Mouse (Mus musculus) cerebellum, postnatal 14 days (tissue): Measurements from ENCODE around the gene Rhox13.
A peak's percentile ranks its signal among the peaks of the same experiment; 100 is the strongest.

Source experiments
- DNase-seq, 2 experiments: peaks; one replicate each; pipeline ENCODE4 v3.0.0; 2021; ENCODE audit warnings: mixed read lengths in 2 of 2

Rhox13 gene

GRCm38 (mm10) chrX:38120982-38121381 lies at the start of gene Rhox13:
TSS of gene Rhox13 (plus strand) at chrX:38121219.
- DNase-seq, result no peak

GRCm38 (mm10) chrX:38084226-38084625 lies 36.8 kb upstream of the Rhox13 start:
- peak; percentile 59 to 72 for DNase-seq

- no peak for DNase-seq
Measured at GRCm38 (mm10) chrX:38085041-38085440, 36.0 kb upstream of the Rhox13 start, which contains the start of gene Rhox11. TSS of gene Rhox11 (minus strand) at chrX:38085141.

- no peak for DNase-seq
Measured at GRCm38 (mm10) chrX:38110807-38111206, 10.2 kb upstream of the Rhox13 start, which contains the start of gene Rhox12. TSS of gene Rhox12 (minus strand) at chrX:38110907.

- no peak for DNase-seq
Measured at GRCm38 (mm10) chrX:38121478-38121877, 459 bp downstream of the Rhox13 start.

GRCm38 (mm10) chrX:38159097-38159496 lies 38.1 kb downstream of the Rhox13 start:
- DNase-seq, result no peak

GRCm38 (mm10) chrX:38165315-38165714 lies 44.3 kb downstream of the Rhox13 start:
- no peak for DNase-seq

- no peak for DNase-seq
Measured at GRCm38 (mm10) chrX:38166064-38166463, 45.0 kb downstream of the Rhox13 start.

- no peak for DNase-seq
Measured at GRCm38 (mm10) chrX:38166592-38166991, 45.6 kb downstream of the Rhox13 start.
